Mouse (Mus musculus) subcutaneous adipose tissue, adult 2 months (tissue): ENCODE results near the gene 1700129C05Rik. TPM values are rescaled to one million over a fixed set of nuclear protein-coding genes. Genes with fewer than 3 reads are reported as not detected.

Experiments
- polyA plus RNA-seq: library from polyadenylated mRNA; depleted of rRNA; stranded (reverse); fragments of >200 nt; gene quantifications from 2 replicates; pipeline ENCODE4 v1.2.3, GENCODE M21; 2012; ENCODE audit warnings: low replicate concordance; rRNA removed

Gene 1700129C05Rik
- not detected in 2 replicates for polyA plus RNA-seq

GRCm38 (mm10) chr14:59142793-59143192 lies at the start of gene 1700129C05Rik:
Gene 1700129C05Rik (minus strand): TSS chr14:59142893.

DNA sequence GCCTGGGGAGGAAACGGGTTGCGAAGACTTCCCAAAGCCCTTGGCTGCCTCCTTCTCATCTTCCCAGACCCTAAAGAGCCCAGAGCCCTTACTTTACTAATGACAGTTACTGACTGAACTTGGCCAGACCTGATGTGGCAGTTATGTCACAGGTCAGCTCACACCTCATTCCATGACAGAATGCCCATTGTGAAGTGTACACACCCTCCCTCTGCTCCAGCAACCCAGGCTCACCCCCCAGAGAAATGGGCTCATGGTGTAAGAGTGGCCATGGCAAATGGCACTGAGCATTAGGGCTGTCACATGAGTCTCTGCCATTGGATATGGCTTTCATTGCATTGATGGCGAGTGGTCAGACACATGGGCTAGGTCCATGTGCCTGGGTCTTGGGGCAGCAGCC lies 36.0 kb upstream of the 1700129C05Rik start, which contains the start of gene Gm5142:
TSS of gene Gm5142 (minus strand) at position 101 of the 400 bp plus-strand sequence.

Other genes with a start within 250 kb of the 1700129C05Rik start
- gene Gm5142, start 35.9 kb upstream of the 1700129C05Rik start, polyA plus RNA-seq: not detected in 2 replicates
- 11.4 and 22.4 TPM in 2 replicates for gene Rcbtb1, start 58.3 kb upstream of the 1700129C05Rik start, polyA plus RNA-seq
- 0.14 TPM in 1 of 2 replicates, not detected in the other for gene Gm6904, start 117.3 kb upstream of the 1700129C05Rik start, polyA plus RNA-seq
- 1.4 and 2.7 TPM in 2 replicates for gene Phf11a, start 154.6 kb upstream of the 1700129C05Rik start, polyA plus RNA-seq
- gene Phf11b, start 198.5 kb upstream of the 1700129C05Rik start, polyA plus RNA-seq: 1.9 and 2.0 TPM in 2 replicates
- 18.3 and 19.7 TPM in 2 replicates for gene Phf11d, start 222.6 kb upstream of the 1700129C05Rik start, polyA plus RNA-seq